Mouse (Mus musculus) G1E-ER4 (cell line): ENCODE data around the gene Krt76. TPM values are rescaled to one million over a fixed set of nuclear protein-coding genes. Genes with fewer than 3 reads are reported as not detected.

Experiments
- GATA1 ChIP-seq: IDR thresholded peaks from one replicate; pipeline ENCODE4 v1.8.0; 2012; ENCODE audit warnings: low read length, inconsistent platforms
- polyA plus RNA-seq: library from polyadenylated mRNA; stranded (reverse); fragments of >175 nt; gene quantifications from 2 replicates; pipeline ENCODE4 v1.2.3, GENCODE M21; 2012

Gene Krt76
- polyA plus RNA-seq, 1 experiment, result not detected

DNA sequence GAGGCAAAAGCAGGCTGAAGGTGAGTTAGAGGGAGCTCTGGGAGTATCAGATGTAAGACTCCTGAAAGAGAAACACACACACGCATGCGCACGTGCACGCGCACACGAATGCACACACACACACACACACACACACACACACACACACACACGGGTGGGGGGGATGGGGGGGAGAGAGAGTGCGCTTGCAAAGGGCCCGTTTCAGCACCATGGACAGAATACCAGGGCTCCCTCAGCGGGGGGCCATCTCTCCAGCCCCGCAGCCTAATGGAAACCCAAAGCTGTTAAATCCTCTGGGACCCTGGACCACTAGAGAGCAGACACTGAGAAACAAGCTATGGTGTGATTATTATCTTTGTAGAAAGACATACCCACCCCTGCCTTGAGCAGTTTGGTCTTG lies 12.9 kb downstream of the Krt76 start:
- TF ChIP-seq GATA1, result no peak

- no peak for TF ChIP-seq GATA1
These were observed 14.7 kb downstream of the Krt76 start for GRCm38 (mm10) chr15:101878041-101878440.

DNA sequence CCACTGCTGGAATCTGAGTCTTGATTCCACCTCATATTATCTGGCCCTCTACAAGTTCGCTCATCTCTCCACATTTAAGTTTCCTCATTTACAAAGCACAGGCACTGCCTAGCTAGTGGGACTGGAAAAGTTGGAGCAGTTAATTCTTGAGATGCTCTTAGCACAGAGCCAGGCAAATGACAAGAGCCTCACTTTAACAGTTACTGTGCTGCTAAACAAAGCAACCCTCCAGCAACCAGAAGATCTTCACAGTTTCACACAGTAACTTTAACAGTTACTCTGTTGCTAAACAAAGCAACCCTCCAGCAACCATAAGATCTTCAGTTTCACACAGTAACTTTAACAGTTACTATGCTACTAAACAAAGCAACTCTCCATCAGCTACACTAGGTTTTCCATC lies 18.3 kb downstream of the Krt76 start:
- TF ChIP-seq GATA1, result no peak

GRCm38 (mm10) chr15:101873231-101873630 lies 19.5 kb downstream of the Krt76 start:
- TF ChIP-seq GATA1, result no peak

DNA sequence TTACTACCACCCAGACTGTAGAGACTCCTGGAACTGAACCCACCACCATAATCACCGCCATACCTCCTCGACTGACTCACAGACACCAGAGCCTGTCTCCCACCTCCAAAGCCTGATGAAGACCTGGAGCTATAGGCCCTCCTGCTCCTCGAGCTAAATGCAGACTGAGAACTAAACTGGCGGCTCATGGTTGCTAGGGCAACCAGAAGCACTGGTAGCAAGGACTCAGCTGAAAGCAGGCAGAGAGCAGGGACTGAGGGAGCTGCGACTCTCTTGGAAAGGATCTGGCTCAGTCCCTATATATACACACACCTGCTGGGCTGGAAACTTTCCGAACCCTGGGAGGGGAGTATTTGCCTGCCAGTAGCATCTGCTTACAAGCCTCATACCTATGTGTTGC lies 23.3 kb downstream of the Krt76 start, which contains the start of gene Krt77:
Krt77 (minus strand) TSS at position 275 of the 400 bp plus-strand sequence.
- TF ChIP-seq GATA1, result no peak

DNA sequence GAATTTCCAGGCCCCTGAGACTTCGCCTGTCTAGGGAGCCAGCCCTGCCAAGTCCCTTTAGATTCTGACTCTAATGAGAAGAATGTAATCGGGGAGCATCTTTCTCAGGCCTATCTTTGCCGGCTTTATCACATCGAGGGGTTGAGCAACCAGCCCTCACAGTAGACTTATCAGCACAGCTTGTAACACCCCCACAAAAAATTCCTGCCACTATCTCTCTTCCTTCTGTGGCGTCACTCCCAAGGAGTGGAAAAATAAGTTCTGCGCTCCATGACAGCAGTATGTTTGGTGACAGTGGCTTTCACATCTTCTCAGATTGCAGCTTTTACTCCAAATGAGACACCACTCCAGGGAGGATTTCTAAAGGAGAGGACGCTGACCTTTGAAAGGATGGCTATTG lies 26.0 kb downstream of the Krt76 start:
- no peak for TF ChIP-seq GATA1

DNA sequence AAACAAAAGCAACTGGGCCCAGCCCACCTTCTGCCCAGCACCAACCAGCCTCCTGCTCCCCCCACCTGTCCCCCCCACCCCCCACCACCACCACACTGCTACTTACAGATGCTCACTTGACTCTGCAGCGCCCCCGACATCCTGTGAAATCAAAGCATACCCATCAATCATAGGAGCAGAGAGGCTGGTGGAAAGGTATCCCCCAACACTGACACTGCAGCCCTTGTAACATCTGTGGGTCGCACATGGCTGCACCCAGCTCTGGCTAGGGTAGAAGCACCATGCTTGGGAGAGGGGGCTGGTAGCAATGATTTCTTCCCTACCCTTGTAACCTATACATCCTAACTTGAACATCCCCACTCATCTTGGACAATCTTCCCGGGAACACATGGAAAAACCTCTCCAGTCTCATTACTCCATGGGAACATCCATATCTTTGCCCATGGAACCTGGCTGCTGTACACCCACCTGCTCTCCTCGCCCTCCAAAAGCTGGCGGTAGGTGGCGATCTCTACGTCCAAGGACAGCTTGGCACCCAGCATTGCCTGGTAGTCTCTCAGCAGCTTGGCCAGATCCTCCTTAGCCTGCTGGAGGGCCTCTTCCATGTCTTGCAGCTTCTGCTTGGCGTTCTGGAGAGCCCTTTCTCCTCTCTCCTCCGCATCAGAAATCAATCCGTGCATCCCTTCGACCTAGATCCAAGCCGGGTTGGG lies 32.1 kb downstream of the Krt76 start:
- TF ChIP-seq GATA1, result no peak

DNA sequence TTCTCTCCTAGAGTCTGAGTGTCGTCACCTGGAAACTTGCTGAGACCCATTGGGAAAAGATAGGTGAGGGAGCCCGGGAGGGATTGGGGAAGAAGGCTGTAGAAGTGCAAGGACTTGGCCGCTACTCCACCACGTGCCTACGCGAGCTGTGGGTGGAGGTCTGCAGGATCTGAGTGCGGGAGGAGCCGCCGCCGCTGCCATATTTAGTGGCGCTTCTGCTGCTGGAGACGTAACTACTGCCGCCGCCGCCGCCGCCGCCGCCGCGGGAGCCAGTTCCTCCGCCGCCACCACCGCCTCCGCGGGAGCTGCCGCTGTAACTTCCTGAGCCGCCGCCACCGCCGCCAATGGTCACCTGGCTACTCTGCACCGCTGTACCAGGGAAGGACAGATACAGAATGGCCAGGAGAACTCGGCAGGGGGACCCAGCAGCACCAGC lies 33.0 kb downstream of the Krt76 start:
- TF ChIP-seq GATA1, result no peak

GRCm38 (mm10) chr15:101858673-101859425 lies 33.9 kb downstream of the Krt76 start:
- TF ChIP-seq GATA1, result no peak

GRCm38 (mm10) chr15:101856696-101857095 lies 36.0 kb downstream of the Krt76 start:
- TF ChIP-seq GATA1, result no peak

DNA sequence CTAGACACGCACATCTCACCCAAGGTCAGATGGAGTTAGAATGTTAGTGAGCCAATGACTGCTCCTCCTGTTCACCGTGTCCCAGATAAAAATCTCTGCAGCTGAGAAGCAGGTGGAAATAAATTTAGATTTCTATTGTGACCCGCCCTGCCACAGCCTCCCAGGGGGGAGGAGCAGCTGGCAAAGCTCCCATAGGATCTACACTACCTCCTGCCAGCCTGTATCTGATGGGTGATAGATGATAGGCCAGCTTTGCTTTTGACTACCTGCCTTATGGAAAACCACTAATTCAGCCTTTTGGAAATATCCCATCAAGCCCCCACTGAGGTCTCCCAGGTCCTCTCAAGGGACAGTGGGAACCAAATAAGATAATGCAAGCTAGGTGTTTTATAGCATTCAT lies 37.0 kb downstream of the Krt76 start:
- no peak for TF ChIP-seq GATA1

GRCm38 (mm10) chr15:101854294-101854693 lies 38.4 kb downstream of the Krt76 start:
- no peak for TF ChIP-seq GATA1

GRCm38 (mm10) chr15:101852571-101852970 lies 40.1 kb downstream of the Krt76 start:
- no peak for TF ChIP-seq GATA1

- TF ChIP-seq GATA1, result no peak
These were observed 42.0 kb downstream of the Krt76 start, which contains the start of gene Krt1 for GRCm38 (mm10) chr15:101850694-101851093. TSS of gene Krt1 (minus strand) at chr15:101850794.

GRCm38 (mm10) chr15:101845971-101846403 lies 46.7 kb downstream of the Krt76 start:
- no peak for TF ChIP-seq GATA1

DNA sequence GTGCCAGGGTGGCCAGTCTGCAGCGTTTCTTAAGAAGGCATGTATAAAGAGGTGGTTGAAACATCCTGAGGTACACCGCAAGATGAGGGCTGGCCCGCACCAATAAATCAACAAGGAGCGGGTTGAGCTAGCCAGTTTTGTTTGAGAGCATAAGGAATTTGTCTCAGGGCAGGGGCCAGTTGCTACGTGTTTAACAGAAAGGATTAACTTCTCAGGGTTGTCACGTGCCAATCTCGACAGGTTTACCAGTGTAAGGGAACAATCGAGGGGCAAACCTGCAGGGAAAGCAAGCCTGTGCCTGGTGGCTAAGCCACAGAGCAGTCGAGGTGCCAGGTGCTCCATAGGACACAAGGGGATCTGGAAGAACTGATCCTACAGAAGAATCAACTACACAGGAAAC lies 49.5 kb downstream of the Krt76 start:
- TF ChIP-seq GATA1, result no peak

- TF ChIP-seq GATA1, result no peak
These were observed 57.9 kb downstream of the Krt76 start for GRCm38 (mm10) chr15:101834784-101835328.

Other genes starting within 250 kb of the Krt76 start
- not detected in 2 replicates for gene Gm5478, start 245.5 kb downstream of the Krt76 start, polyA plus RNA-seq
- not detected in 2 replicates for gene Krt6b, start 212.6 kb downstream of the Krt76 start, polyA plus RNA-seq
- not detected in 2 replicates for gene Krt6a, start 198.6 kb downstream of the Krt76 start, polyA plus RNA-seq
- not detected in 2 replicates for gene Krt5, start 180.0 kb downstream of the Krt76 start, polyA plus RNA-seq
- not detected in 2 replicates for gene Krt71, start 149.8 kb downstream of the Krt76 start, polyA plus RNA-seq
- gene Krt72, start 106.5 kb downstream of the Krt76 start, polyA plus RNA-seq, result not detected in 2 replicates
- not detected in 2 replicates for gene Krt73, start 90.6 kb downstream of the Krt76 start, polyA plus RNA-seq
- not detected in 2 replicates for gene Krt2, start 74.8 kb downstream of the Krt76 start, polyA plus RNA-seq
- not detected in 2 replicates for gene Krt1, start 42.1 kb downstream of the Krt76 start, polyA plus RNA-seq
- not detected in 2 replicates for gene Krt77, start 23.2 kb downstream of the Krt76 start, polyA plus RNA-seq
- gene Krt4, start 31.8 kb upstream of the Krt76 start, polyA plus RNA-seq, result not detected in 2 replicates
- gene Krt79, start 47.4 kb upstream of the Krt76 start, polyA plus RNA-seq, result not detected in 2 replicates
- gene Krt78, start 61.4 kb upstream of the Krt76 start, polyA plus RNA-seq, result not detected in 2 replicates
- gene Krt8, start 111.6 kb upstream of the Krt76 start, polyA plus RNA-seq, result not detected in 2 replicates
- gene Krt18, start 135.3 kb upstream of the Krt76 start, polyA plus RNA-seq, result not detected in 2 replicates
- 375 and 424 TPM in 2 replicates for gene Eif4b, start 180.9 kb upstream of the Krt76 start, polyA plus RNA-seq
- 0.27 and 0.48 TPM in 2 replicates for gene Tns2, start 207.5 kb upstream of the Krt76 start, polyA plus RNA-seq
- gene Spryd3, start 243.3 kb upstream of the Krt76 start, polyA plus RNA-seq, result 17.4 and 17.7 TPM in 2 replicates